Comparison of ENCODE assay signal across 13 mouse cellular contexts in the genomic region with DNA sequence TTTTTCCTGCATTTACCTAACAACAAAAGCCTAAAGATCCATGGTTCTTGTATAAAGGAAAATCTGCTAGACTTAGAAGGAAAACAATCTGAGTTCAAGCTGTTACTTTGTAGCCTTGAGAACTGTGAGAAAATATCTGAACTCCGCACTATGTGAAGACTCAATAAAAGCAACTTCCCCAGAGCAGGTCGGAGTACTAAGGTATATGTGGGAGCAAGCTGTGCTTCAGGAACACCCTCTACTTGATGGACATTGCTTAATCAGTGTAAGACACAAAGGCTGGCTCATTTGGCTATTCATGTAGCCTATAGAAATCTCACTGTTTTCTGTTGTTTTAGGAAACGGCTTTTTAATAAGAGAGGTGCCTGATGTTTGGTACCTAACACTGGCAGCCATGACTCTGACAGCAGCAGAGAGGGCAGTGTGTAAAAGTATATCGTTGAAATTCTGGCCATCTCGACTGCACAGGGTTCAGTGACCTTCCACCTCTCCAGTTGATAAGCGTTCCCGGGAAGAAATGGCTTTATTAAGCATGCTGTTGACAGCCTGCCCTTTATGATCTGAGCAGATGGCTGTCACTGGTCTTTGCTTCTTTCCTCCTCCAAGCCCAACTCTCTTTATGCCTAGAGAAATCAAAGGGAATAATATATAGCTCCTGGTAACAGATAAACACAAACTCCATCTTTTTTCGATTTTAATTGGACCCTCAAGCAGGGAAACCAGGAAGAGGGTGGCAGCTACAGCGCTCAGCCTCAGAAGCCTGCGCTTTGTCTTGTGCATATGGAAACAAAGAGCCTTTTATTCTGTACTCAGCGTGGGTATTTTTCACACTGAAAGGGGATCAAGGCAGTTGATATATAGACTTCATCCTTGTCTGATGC.
A peak's percentile ranks its signal among the peaks of the same experiment; 100 is the strongest.
DNase-seq lines count a peak whose midpoint lies in the region; ATAC-seq and TF ChIP-seq lines count a peak whose summit lies in the region.
"Had no signal": no experiment of that assay in that cellular context is flagged by ENCODE, and none has a peak within 500 bp of the region (broad histone marks: within the 10 kb centered on the region; RNA-seq: fewer than 3 reads in every experiment).

No protein-coding gene starts in this region.

- TF ChIP-seq CTCF in brain, embryonic 14.5 days (IDR thresholded peaks at IDR 0.05; ENCODE audit: borderline replicate concordance, extremely low read depth, insufficient read depth, insufficient read length): no peak
- TF ChIP-seq CTCF in kidney, adult 2 months (conservative IDR thresholded peaks at IDR 0.05; ENCODE audit: insufficient read depth, insufficient read length, low read depth, low read length): no peak

- H3K36me3 ChIP-seq in forebrain, embryonic 12.5 days (replicated peaks): no peaks in the 10 kb centered on the region
- no peaks in the 10 kb centered on the region for H3K36me3 ChIP-seq in hindbrain, embryonic 16.5 days (ENCODE audit: control insufficient read depth, insufficient read depth, low read length)
- H3K36me3 ChIP-seq in midbrain, embryonic 16.5 days (ENCODE audit: control insufficient read depth, insufficient read depth, low read length): no peaks in the 10 kb centered on the region
- H3K36me3 ChIP-seq in kidney, adult 2 months (ENCODE audit: control insufficient read depth, insufficient read depth, low read length): no peaks in the 10 kb centered on the region
- H3K36me3 ChIP-seq: embryonic facial prominence, embryonic 13.5 days; liver, embryonic 15.5 days had no signal

- H3K9ac ChIP-seq in forebrain, embryonic 12.5 days: no peak overlapping the region
- H3K9ac ChIP-seq in hindbrain, embryonic 16.5 days (ENCODE audit: low read depth, low read length): peak overlapping the region; percentile 43; the same call in 1 of the 2 replicates
- H3K9ac ChIP-seq in midbrain, embryonic 16.5 days (ENCODE audit: low read depth, low read length): no peak overlapping the region
- H3K9ac ChIP-seq: embryonic facial prominence, embryonic 13.5 days; liver, embryonic 15.5 days had no signal

- TF ChIP-seq POLR2A in brain, embryonic 14.5 days (IDR thresholded peaks at IDR 0.05; ENCODE audit: borderline replicate concordance, extremely low read depth, insufficient read depth, insufficient read length, poor library complexity, severe bottlenecking): no peak
- TF ChIP-seq POLR2A in kidney, adult 2 months (IDR thresholded peaks at IDR 0.05; ENCODE audit: low read depth, low read length): no peak

- peak overlapping the region; percentile 40 for H3K4me2 ChIP-seq in forebrain, embryonic 12.5 days
- peak overlapping the region; percentile 24; the same call in 1 of the 2 replicates for H3K4me2 ChIP-seq in hindbrain, embryonic 16.5 days (ENCODE audit: low read length)
- peak overlapping the region; percentile 0; the same call in 1 of the 2 replicates for H3K4me2 ChIP-seq in midbrain, embryonic 16.5 days (ENCODE audit: low read length)
- H3K4me2 ChIP-seq: embryonic facial prominence, embryonic 13.5 days; liver, embryonic 15.5 days had no signal

- H3K9me3 ChIP-seq in forebrain, embryonic 12.5 days: no peaks in the 10 kb centered on the region
- H3K9me3 ChIP-seq in hindbrain, embryonic 16.5 days (ENCODE audit: control insufficient read depth, low read length): no peaks in the 10 kb centered on the region
- H3K9me3 ChIP-seq in midbrain, embryonic 16.5 days (replicated peaks; ENCODE audit: control insufficient read depth, low read length, poor library complexity, severe bottlenecking): no peaks in the 10 kb centered on the region
- H3K9me3 ChIP-seq: embryonic facial prominence, embryonic 13.5 days; liver, embryonic 15.5 days had no signal

- peak; percentile 88 for ATAC-seq in forebrain, embryonic 12.5 days (ENCODE audit: low FRiP score)
- peak; percentile 81 for ATAC-seq in hindbrain, embryonic 16.5 days
- ATAC-seq in midbrain, embryonic 16.5 days: peak; percentile 88
- no peak for ATAC-seq in CD4-positive, CD25-positive, alpha-beta regulatory T cell, adult 4 months

- peak overlapping the region; percentile 83 for H3K27ac ChIP-seq in forebrain, embryonic 12.5 days
- H3K27ac ChIP-seq in hindbrain, embryonic 16.5 days (ENCODE audit: low read depth, low read length): no peak overlapping the region
- H3K27ac ChIP-seq in midbrain, embryonic 16.5 days (ENCODE audit: low read length): peak overlapping the region; percentile 6
- no peak overlapping the region for H3K27ac ChIP-seq in kidney, adult 2 months (ENCODE audit: insufficient read depth, low read depth, low read length)
- H3K27ac ChIP-seq: embryonic facial prominence, embryonic 13.5 days; liver, embryonic 15.5 days had no signal

- peaks cover 17% of the 10 kb centered on the region for H3K4me1 ChIP-seq in forebrain, embryonic 12.5 days
- peaks cover 6% of the 10 kb centered on the region for H3K4me1 ChIP-seq in hindbrain, embryonic 16.5 days (ENCODE audit: control insufficient read depth, insufficient read depth, low read depth, low read length)
- H3K4me1 ChIP-seq in midbrain, embryonic 16.5 days (ENCODE audit: control insufficient read depth, insufficient read depth, low read length): peaks cover 10% of the 10 kb centered on the region
- H3K4me1 ChIP-seq in kidney, adult 2 months (ENCODE audit: control insufficient read depth, insufficient read depth, low read length): no peaks in the 10 kb centered on the region
- H3K4me1 ChIP-seq: liver, embryonic 15.5 days had no signal

- 0 out of 2 replicates have a peak, but pooled peaks cover 3% of the 10 kb centered on the region for H3K27me3 ChIP-seq in forebrain, embryonic 12.5 days
- no peaks in the 10 kb centered on the region for H3K27me3 ChIP-seq in hindbrain, embryonic 16.5 days (replicated peaks; ENCODE audit: control insufficient read depth, insufficient read depth, low read length)
- no peaks in the 10 kb centered on the region for H3K27me3 ChIP-seq in midbrain, embryonic 16.5 days (ENCODE audit: control insufficient read depth, insufficient read depth, low read depth, low read length)
- H3K27me3 ChIP-seq in kidney, adult 2 months (replicated peaks; ENCODE audit: control insufficient read depth, insufficient read depth, low read length): no peaks in the 10 kb centered on the region; the same call in 1 of the 2 replicates
- H3K27me3 ChIP-seq: embryonic facial prominence, embryonic 13.5 days; liver, embryonic 15.5 days had no signal

- DNase-seq in brain, embryonic 14.5 days (ENCODE audit: low read depth): peak; percentile 93
- DNase-seq in kidney, adult 2 months: no peak
- DNase-seq in thymus, postnatal 14 days: no peak
- DNase-seq in MN1 (ENCODE audit: low spot score): no peak
- DNase-seq: adrenal gland, adult 8-10 months; gastrocnemius, postnatal 10 days; heart, postnatal 10 days had no signal

- WGBS in forebrain, embryonic 12.5 days: 5% methylated on average over 11 of the region's 11 CpGs
- WGBS in hindbrain, embryonic 16.5 days: 15% methylated on average over 11 of the region's 11 CpGs
- 8% methylated on average over 11 of the region's 11 CpGs for WGBS in midbrain, embryonic 16.5 days
- 60% methylated on average over 11 of the region's 11 CpGs for WGBS in kidney, adult 2 months

- no peak overlapping the region for H3K4me3 ChIP-seq in forebrain, embryonic 12.5 days (replicated peaks)
- H3K4me3 ChIP-seq in hindbrain, embryonic 16.5 days (ENCODE audit: low read length): no peak overlapping the region
- H3K4me3 ChIP-seq in midbrain, embryonic 16.5 days (ENCODE audit: low read depth, low read length): no peak overlapping the region
- H3K4me3 ChIP-seq in kidney, adult 2 months (ENCODE audit: insufficient read depth, low read depth, low read length): no peak overlapping the region
- H3K4me3 ChIP-seq: embryonic facial prominence, embryonic 13.5 days; liver, embryonic 15.5 days had no signal

Comparison
In these comparisons a context has a peak if more than half of its experiments do, and no peak if none do; other contexts are left out.
1. H3K27ac ChIP-seq: peak in forebrain, embryonic 12.5 days (single experiment) and midbrain, embryonic 16.5 days (single experiment); none in hindbrain, embryonic 16.5 days (single experiment) and kidney, adult 2 months (single experiment).
2. Peak in every context shown above with its lines, with median percentiles within 50 percentile points of each other: H3K4me2 ChIP-seq.